Mouse (Mus musculus): ENCODE results near the gene Desi2. TPM values are rescaled to one million over a fixed set of nuclear protein-coding genes. Genes with fewer than 3 reads are reported as not detected.
A peak's percentile ranks its signal among the peaks of the same experiment; 100 is the strongest.

Gene Desi2
- polyA plus RNA-seq, 1 experiment from 2014 or later, result 26.5 TPM

DNA sequence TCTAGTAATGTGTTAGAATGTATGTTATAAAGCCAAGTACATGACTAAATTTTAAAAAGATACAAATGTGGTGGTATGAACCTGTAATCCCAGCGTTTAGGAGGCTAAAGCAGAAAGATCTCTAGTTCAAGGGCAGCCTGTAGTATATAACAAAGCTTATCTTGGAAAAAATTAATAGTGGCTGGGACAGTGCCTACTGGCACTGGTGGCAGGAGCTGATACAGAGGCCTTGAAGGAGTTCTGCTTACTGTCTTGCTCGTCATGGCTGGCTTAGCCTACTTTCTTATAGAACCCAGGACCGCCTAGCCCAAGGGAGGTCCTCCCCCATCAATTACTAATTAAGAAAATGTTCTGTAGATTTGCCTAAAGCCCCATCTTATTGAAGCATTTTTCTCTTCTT lies 46.9 kb downstream of the Desi2 start:
- 72% methylated on average over 3 of the region's 3 CpGs for WGBS (ENCODE audit: insufficient replicate concordance)
- no peak for DNase-seq
- TF ChIP-seq CTCF (IDR thresholded peaks at IDR 0.05; ENCODE audit: low read depth), result no peak
- TF ChIP-seq EP300 (IDR thresholded peaks at IDR 0.05; ENCODE audit: low read depth), result no peak

GRCm38 (mm10) chr1:178235919-178236466 lies 48.8 kb downstream of the Desi2 start:
- no peaks in the 10 kb centered on the region; the same call in 1 of the 2 replicates for H3K36me3 ChIP-seq (replicated peaks; ENCODE audit: insufficient read depth, low read length)
- ATAC-seq (peak; percentile 98), DNase-seq (peak; percentile 21)
- WGBS (ENCODE audit: insufficient replicate concordance), result 49% methylated on average over 2 of the region's 2 CpGs
- H3K27ac ChIP-seq (ENCODE audit: low read depth), result peak overlapping the region; percentile 84
- H3K4me1 ChIP-seq (ENCODE audit: insufficient read depth), result peaks cover 8% of the 10 kb centered on the region
- TF ChIP-seq EP300 (IDR thresholded peaks at IDR 0.05; ENCODE audit: low read depth), result peak; percentile 78
- no peak for TF ChIP-seq CTCF (IDR thresholded peaks at IDR 0.05; ENCODE audit: low read depth)
- no peak overlapping the region for H3K9ac ChIP-seq (replicated peaks)
- no peak overlapping the region for H3K4me3 ChIP-seq (ENCODE audit: low read depth, low read length)
- no peak overlapping the region for H3K4me2 ChIP-seq (ENCODE audit: low read depth, low read length)
- H3K27me3 ChIP-seq (ENCODE audit: insufficient read depth, low read length), result no peaks in the 10 kb centered on the region
- no peaks in the 10 kb centered on the region for H3K9me3 ChIP-seq (ENCODE audit: low read length)

More for the DNA sequence above, 46.9 kb downstream of the Desi2 start:
- Histone ChIP-seq H3K9ac (replicated peaks) (no peak overlapping the region), H3K27ac (ENCODE audit: low read depth) (0 out of 2 replicates have a peak overlapping the region, but pooled peaks have one; percentile 84), H3K9me3 (ENCODE audit: low read length) (peaks cover under 1% of the 10 kb centered on the region; the same call in 1 of the 2 replicates), H3K36me3 (replicated peaks; ENCODE audit: insufficient read depth, low read length) (no peaks in the 10 kb centered on the region; the same call in 1 of the 2 replicates), H3K27me3 (ENCODE audit: insufficient read depth, low read length) (no peaks in the 10 kb centered on the region), H3K4me3 (ENCODE audit: low read depth, low read length) (no peak overlapping the region), H3K4me2 (ENCODE audit: low read depth, low read length) (no peak overlapping the region), H3K4me1 (ENCODE audit: insufficient read depth) (peaks cover 8% of the 10 kb centered on the region)
- ATAC-seq, result no peak

DNA sequence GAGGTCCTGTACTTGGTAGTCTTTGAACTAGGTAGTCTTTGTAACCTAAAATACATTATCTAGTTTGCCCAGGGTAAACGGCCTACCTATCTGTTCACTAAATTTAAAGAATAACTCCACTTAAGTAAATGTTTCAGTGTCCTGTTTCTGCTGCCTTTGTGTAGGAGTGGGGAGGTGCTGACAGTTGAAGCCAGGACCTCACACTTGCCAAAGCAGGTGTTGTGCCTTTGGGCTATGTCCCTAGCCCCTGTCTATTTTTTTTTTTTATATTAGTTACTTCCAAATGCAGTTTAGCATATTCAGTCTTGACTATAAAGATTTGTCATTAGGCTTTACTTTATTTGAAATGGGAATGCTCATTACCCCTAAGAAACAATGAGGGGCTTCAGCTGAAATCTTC lies 51.5 kb downstream of the Desi2 start:
- Histone ChIP-seq H3K9ac (replicated peaks) (no peak overlapping the region), H3K9me3 (ENCODE audit: low read length) (no peaks in the 10 kb centered on the region), H3K36me3 (replicated peaks; ENCODE audit: insufficient read depth, low read length) (peaks cover 4% of the 10 kb centered on the region; the same call in 1 of the 2 replicates), H3K27me3 (ENCODE audit: insufficient read depth, low read length) (no peaks in the 10 kb centered on the region), H3K4me2 (ENCODE audit: low read depth, low read length) (no peak overlapping the region), H3K4me3 (ENCODE audit: low read depth, low read length) (no peak overlapping the region), H3K27ac (ENCODE audit: low read depth) (no peak overlapping the region), H3K4me1 (ENCODE audit: insufficient read depth) (peaks cover 8% of the 10 kb centered on the region)
- no peak for TF ChIP-seq CTCF (IDR thresholded peaks at IDR 0.05; ENCODE audit: low read depth)
- DNase-seq (no peak), ATAC-seq (no peak)
- 59% methylated on average over 1 of the region's 1 CpGs for WGBS (ENCODE audit: insufficient replicate concordance)

- H3K9ac ChIP-seq (replicated peaks), result no peak overlapping the region
- peaks cover 16% of the 10 kb centered on the region for H3K36me3 ChIP-seq (replicated peaks; ENCODE audit: insufficient read depth, low read length)
- H3K4me2 ChIP-seq (ENCODE audit: low read depth, low read length), result no peak overlapping the region
- no peaks in the 10 kb centered on the region for H3K9me3 ChIP-seq (ENCODE audit: low read length)
- TF ChIP-seq CTCF (IDR thresholded peaks at IDR 0.05; ENCODE audit: low read depth) (peak; percentile 79), EP300 (IDR thresholded peaks at IDR 0.05; ENCODE audit: low read depth) (no peak)
- H3K4me3 ChIP-seq (ENCODE audit: low read depth, low read length), result no peak overlapping the region
- no peaks in the 10 kb centered on the region for H3K27me3 ChIP-seq (ENCODE audit: insufficient read depth, low read length)
- no peaks in the 10 kb centered on the region for H3K4me1 ChIP-seq (ENCODE audit: insufficient read depth)
- DNase-seq (no peak), ATAC-seq (peak; percentile 56)
- 94% methylated on average over 1 of the region's 1 CpGs for WGBS (ENCODE audit: insufficient replicate concordance)
- no peak overlapping the region for H3K27ac ChIP-seq (ENCODE audit: low read depth)
These were observed 54.8 kb downstream of the Desi2 start for GRCm38 (mm10) chr1:178241884-178242508.

GRCm38 (mm10) chr1:178248107-178248820 lies 61.0 kb downstream of the Desi2 start:
- no peaks in the 10 kb centered on the region for H3K27me3 ChIP-seq (ENCODE audit: insufficient read depth, low read length)
- H3K36me3 ChIP-seq (replicated peaks; ENCODE audit: insufficient read depth, low read length), result peaks cover 32% of the 10 kb centered on the region
- WGBS (ENCODE audit: insufficient replicate concordance), result 81% methylated on average over 1 of the region's 1 CpGs
- no peak overlapping the region for H3K4me2 ChIP-seq (ENCODE audit: low read depth, low read length)
- ATAC-seq (no peak), DNase-seq (no peak)
- TF ChIP-seq CTCF (IDR thresholded peaks at IDR 0.05; ENCODE audit: low read depth) (no peak), EP300 (IDR thresholded peaks at IDR 0.05; ENCODE audit: low read depth) (no peak)
- no peaks in the 10 kb centered on the region for H3K4me1 ChIP-seq (ENCODE audit: insufficient read depth)
- H3K9me3 ChIP-seq (ENCODE audit: low read length), result no peaks in the 10 kb centered on the region
- no peak overlapping the region for H3K9ac ChIP-seq (replicated peaks)
- no peak overlapping the region for H3K4me3 ChIP-seq (ENCODE audit: low read depth, low read length)
- no peak overlapping the region for H3K27ac ChIP-seq (ENCODE audit: low read depth)

DNA sequence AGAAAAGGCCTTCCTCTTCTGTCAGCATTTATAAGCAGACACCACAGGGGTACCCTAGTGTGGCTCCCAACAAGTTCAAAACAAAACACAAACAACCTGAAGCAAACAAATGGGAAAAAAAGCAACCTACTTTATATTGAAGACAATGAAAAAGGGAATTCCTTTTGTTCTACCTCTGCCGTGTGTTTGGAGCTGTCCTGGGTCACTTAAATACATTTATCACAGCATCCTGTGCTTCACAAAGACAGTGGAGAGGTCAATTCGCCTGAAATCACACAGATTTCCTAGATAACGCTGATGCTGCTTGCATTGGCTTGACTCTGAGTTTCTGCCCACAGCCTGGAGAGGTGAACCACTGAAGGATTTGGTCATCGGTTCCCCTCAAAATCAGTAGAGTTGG lies 67.4 kb downstream of the Desi2 start:
- ATAC-seq, result no peak
- Histone ChIP-seq H3K27ac (ENCODE audit: low read depth) (no peak overlapping the region), H3K4me3 (ENCODE audit: low read depth, low read length) (no peak overlapping the region), H3K9me3 (ENCODE audit: low read length) (no peaks in the 10 kb centered on the region), H3K36me3 (replicated peaks; ENCODE audit: insufficient read depth, low read length) (peaks cover 20% of the 10 kb centered on the region), H3K4me2 (ENCODE audit: low read depth, low read length) (no peak overlapping the region), H3K4me1 (ENCODE audit: insufficient read depth) (no peaks in the 10 kb centered on the region), H3K9ac (replicated peaks) (no peak overlapping the region), H3K27me3 (ENCODE audit: insufficient read depth, low read length) (no peaks in the 10 kb centered on the region)
- DNase-seq, result no peak
- WGBS (ENCODE audit: insufficient replicate concordance), result 83% methylated on average over 4 of the region's 4 CpGs
- TF ChIP-seq EP300 (IDR thresholded peaks at IDR 0.05; ENCODE audit: low read depth), result no peak
- no peak for TF ChIP-seq CTCF (IDR thresholded peaks at IDR 0.05; ENCODE audit: low read depth)

Measured in liver, postnatal 0 days (tissue).